Mouse (Mus musculus) midbrain, postnatal 0 days (tissue): ENCODE measurements at regions not wholly inside any gene's neighbourhood (a gene's known extent, or its start where the extent isn't known, plus 50 kb on each side); places are given as distances from the start of the nearest gene placed in this dataset.
"Not testable (repeated sequence)": the region's sequence is repeated elsewhere in the genome, so short reads cannot be mapped to it uniquely, and the experiment has no call there.

Source experiments
- ATAC-seq: fragments of 200-750 bp; cut with Nextera tagmentation; 2 replicates; pipeline ENCODE4 v1.8.0; 2017; ENCODE audit warnings: moderate number of reproducible peaks, mild to moderate bottlenecking, moderate TSS enrichment, moderate library complexity; ENCODE audit not compliant: low FRiP score
- DNase-seq: peaks from one replicate; pipeline ENCODE4 v3.0.0-alpha.2; 2015; ENCODE audit warnings: low spot score
- H3K27ac ChIP-seq: fragments of 300-500 bp; sonication (generic); 2 replicates; pipeline ENCODE4 v1.5.1; 2014; ENCODE audit warnings: low read depth, mild to moderate bottlenecking, low read length, mixed read lengths
- H3K27me3 ChIP-seq: fragments of 300-500 bp; sonication (generic); 2 replicates; pipeline ENCODE4 v1.6.1; 2014; ENCODE audit warnings: low read length, control low read depth, mixed read lengths; ENCODE audit not compliant: insufficient read depth
- H3K36me3 ChIP-seq: fragments of 300-500 bp; sonication (generic); 2 replicates; pipeline ENCODE4 v1.6.1; 2014; ENCODE audit warnings: low read length, control low read depth, mixed read lengths; ENCODE audit not compliant: insufficient read depth
- H3K4me1 ChIP-seq: fragments of 300-500 bp; sonication (generic); 2 replicates; pipeline ENCODE4 v1.6.1; 2014; ENCODE audit warnings: mild to moderate bottlenecking, control low read depth, antibody characterized with exemption, low read length, mixed read lengths; ENCODE audit not compliant: insufficient read depth
- H3K4me2 ChIP-seq: fragments of 300-500 bp; sonication (generic); 2 replicates; pipeline ENCODE4 v1.6.1; 2014; ENCODE audit warnings: low read depth, mild to moderate bottlenecking, low read length, mixed read lengths; ENCODE audit not compliant: poor library complexity, severe bottlenecking
- H3K4me3 ChIP-seq: fragments of 300-500 bp; sonication (generic); 2 replicates; pipeline ENCODE4 v1.5.1; 2014; ENCODE audit warnings: low read depth, mild to moderate bottlenecking, low read length, moderate library complexity
- H3K9ac ChIP-seq: fragments of 300-500 bp; sonication (generic); replicated peaks from 2 replicates; pipeline ENCODE4 v1.6.1; 2014; ENCODE audit warnings: mild to moderate bottlenecking, low read length, moderate library complexity, mixed read lengths; ENCODE audit not compliant: poor library complexity, severe bottlenecking
- H3K9me3 ChIP-seq: fragments of 300-500 bp; sonication (generic); 2 replicates; pipeline ENCODE4 v1.6.1; 2016; ENCODE audit warnings: low read length, control low read depth
- CTCF ChIP-seq: IDR thresholded peaks from 2 replicates; pipeline ENCODE4 v1.5.1; 2016; ENCODE audit warnings: antibody characterized with exemption, mild to moderate bottlenecking
- WGBS: fragments of 180-500 bp; shearing (Covaris S2); extraction: QIAGEN DNeasy Blood & Tissue Kit; methylation state at CpG from one replicate; pipeline ENCODE4 v1.1.7; 2014; 5-methylcytosine and 5-hydroxymethylcytosine counted together

DNA sequence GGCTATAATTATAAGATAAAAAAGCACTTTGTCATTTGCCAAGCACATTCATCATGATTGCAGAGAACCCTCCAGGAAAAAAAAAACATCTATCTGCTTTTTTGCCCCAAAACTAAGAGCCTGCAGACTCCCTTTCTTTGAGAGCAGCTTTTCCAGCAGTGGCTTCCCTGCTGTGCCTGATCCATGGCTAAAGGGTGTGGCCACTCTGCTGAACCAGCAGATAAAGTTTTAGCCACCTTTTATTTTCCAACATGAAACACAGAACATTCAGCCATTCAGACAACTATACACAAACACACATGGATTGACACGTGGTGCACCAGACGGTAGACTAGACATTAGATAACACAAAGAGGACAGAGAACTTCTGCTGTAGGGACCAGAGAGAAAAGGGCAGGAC lies 164.9 kb upstream of the Klf6 start:
- no peak for TF ChIP-seq CTCF
- H3K27me3 ChIP-seq = no peaks in the 10 kb centered on the region
- no peak for DNase-seq
- H3K4me3 ChIP-seq = no peak overlapping the region
- no peak overlapping the region for H3K9ac ChIP-seq
- H3K36me3 ChIP-seq = no peaks in the 10 kb centered on the region
- H3K4me1 ChIP-seq = no peaks in the 10 kb centered on the region
- no peak overlapping the region for H3K27ac ChIP-seq
- WGBS = 20% methylated on average over 2 of the region's 2 CpGs
- no peak overlapping the region for H3K4me2 ChIP-seq
- no peaks in the 10 kb centered on the region; the same call in 1 of the 2 replicates for H3K9me3 ChIP-seq
- ATAC-seq = no peak

- WGBS = 32% methylated on average over 1 of the region's 1 CpGs
- H3K9me3 ChIP-seq, H3K27me3 ChIP-seq, H3K4me1 ChIP-seq, H3K4me3 ChIP-seq, DNase-seq, ATAC-seq, H3K27ac ChIP-seq, H3K9ac ChIP-seq, H3K36me3 ChIP-seq, H3K4me2 ChIP-seq: not testable (repeated sequence)
Observed at GRCm38 (mm10) chr13:5697329-5697728, 164.0 kb upstream of the Klf6 start.

DNA sequence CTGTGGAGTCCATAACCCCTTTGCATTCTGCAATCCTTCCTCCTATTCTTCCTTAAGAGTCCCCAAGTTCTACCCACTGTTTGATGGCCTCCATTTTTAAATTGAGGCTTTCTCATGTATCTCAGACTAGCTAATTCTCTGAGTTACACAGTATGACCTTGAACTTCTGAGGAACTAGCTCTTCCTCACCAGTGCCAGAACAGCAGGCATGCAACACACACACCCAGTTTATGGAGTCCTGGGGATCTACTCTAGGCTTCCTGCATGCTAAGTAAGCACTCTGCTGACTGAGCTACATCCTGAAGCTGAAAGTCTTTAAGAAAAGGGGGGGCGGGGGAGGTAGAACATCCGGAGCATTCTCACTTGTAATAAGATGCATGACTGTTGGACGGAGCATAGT lies 159.2 kb upstream of the Klf6 start:
- DNase-seq (no peak), ATAC-seq (no peak)
- H3K4me1 ChIP-seq = no peaks in the 10 kb centered on the region
- H3K27me3 ChIP-seq = no peaks in the 10 kb centered on the region
- TF ChIP-seq CTCF = no peak
- H3K4me2 ChIP-seq = no peak overlapping the region
- no peaks in the 10 kb centered on the region for H3K9me3 ChIP-seq
- no peak overlapping the region for H3K9ac ChIP-seq
- H3K4me3 ChIP-seq = no peak overlapping the region
- no peaks in the 10 kb centered on the region for H3K36me3 ChIP-seq
- WGBS = 83% methylated on average over 3 of the region's 3 CpGs
- no peak overlapping the region for H3K27ac ChIP-seq

DNA sequence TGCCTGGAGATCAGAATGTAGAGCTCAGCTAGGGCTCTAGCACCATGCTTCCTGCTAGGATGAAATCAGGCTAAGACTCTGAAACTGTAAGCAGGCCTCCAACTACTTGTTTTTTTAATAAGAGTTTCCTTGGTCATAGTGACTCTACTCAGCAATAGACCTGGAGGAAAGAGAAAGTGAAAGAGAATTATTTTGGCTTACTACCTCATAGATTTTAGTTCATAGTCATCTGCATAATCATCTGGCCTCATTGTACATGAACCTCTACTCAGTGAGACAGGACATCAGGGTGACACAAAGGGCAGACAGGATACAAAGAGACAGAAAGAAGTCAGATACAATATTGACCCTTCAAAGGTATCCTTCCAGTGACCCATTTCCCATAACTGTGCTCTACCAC lies 156.3 kb upstream of the Klf6 start:
- Histone ChIP-seq H3K27ac (no peak overlapping the region), H3K36me3 (no peaks in the 10 kb centered on the region), H3K4me2 (no peak overlapping the region), H3K27me3 (no peaks in the 10 kb centered on the region), H3K9me3 (no peaks in the 10 kb centered on the region), H3K9ac (no peak overlapping the region), H3K4me1 (no peaks in the 10 kb centered on the region), H3K4me3 (no peak overlapping the region)
- no peak for TF ChIP-seq CTCF
- ATAC-seq (no peak), DNase-seq (no peak)

DNA sequence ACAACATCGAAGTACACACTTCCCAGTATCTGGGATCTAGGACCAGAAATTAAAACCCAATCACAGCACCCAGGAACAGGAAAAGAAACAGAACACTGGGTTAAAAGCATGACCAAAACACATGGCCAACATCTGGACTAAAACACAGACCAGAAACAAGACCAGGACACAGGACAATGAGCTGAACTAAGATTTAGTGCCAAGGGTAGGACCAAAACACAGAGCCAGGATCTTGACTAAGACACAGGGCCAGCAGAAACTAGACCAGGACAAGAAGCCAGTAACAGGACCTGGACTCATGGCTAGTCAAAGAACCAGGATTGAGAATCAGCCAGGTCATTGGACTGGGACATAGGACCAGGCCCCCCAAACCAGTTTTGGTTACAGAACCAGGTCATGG lies 149.6 kb upstream of the Klf6 start:
- no peak overlapping the region for H3K4me2 ChIP-seq
- H3K4me3 ChIP-seq = no peak overlapping the region
- H3K4me1 ChIP-seq = no peaks in the 10 kb centered on the region
- no peak overlapping the region for H3K9ac ChIP-seq
- H3K9me3 ChIP-seq = no peaks in the 10 kb centered on the region
- H3K36me3 ChIP-seq = no peaks in the 10 kb centered on the region
- no peak overlapping the region for H3K27ac ChIP-seq
- DNase-seq (no peak), ATAC-seq (no peak)
- no peak for TF ChIP-seq CTCF
- no peaks in the 10 kb centered on the region for H3K27me3 ChIP-seq
- 87% methylated on average over 1 of the region's 1 CpGs for WGBS

- no peak for TF ChIP-seq CTCF
- ATAC-seq (no peak), DNase-seq (peak; percentile 21)
- H3K9me3 ChIP-seq = no peaks in the 10 kb centered on the region
- no peaks in the 10 kb centered on the region for H3K4me1 ChIP-seq
- H3K27me3 ChIP-seq = no peaks in the 10 kb centered on the region
- 72% methylated on average over 6 of the region's 6 CpGs for WGBS
- no peak overlapping the region for H3K4me3 ChIP-seq
- no peak overlapping the region for H3K27ac ChIP-seq
- no peak overlapping the region for H3K4me2 ChIP-seq
- no peak overlapping the region for H3K9ac ChIP-seq
- H3K36me3 ChIP-seq = no peaks in the 10 kb centered on the region
Observed at GRCm38 (mm10) chr13:5713195-5713863, 148.0 kb upstream of the Klf6 start.
